Mouse (Mus musculus): ENCODE results near the gene Nat8. TPM values are rescaled to one million over a fixed set of nuclear protein-coding genes. Genes with fewer than 3 reads are reported as not detected.

Nat8 gene
- polyA plus RNA-seq, 1 experiment from 2014 or later, result 0.94 TPM

Small RNA genes within 50 kb of the gene (microRNA-seq; reads per million reads assigned to microRNA genes)
- not detected for gene Mir6375

Other genes starting within 250 kb of the Nat8 start
- gene Alms1, start 244.6 kb downstream of the Nat8 start, polyA plus RNA-seq (2015; fragmentation: Nextera tagmentation; extraction: Ambion mirVana), result 3.1 and 3.8 TPM in 2 replicates
- gene Nat8f7, start 118.9 kb downstream of the Nat8 start, polyA plus RNA-seq (2015; fragmentation: Nextera tagmentation; extraction: Ambion mirVana), result not detected in 2 replicates
- 0.08 TPM in 1 of 2 replicates, not detected in the other for gene Nat8f3, start 66.3 kb downstream of the Nat8 start, polyA plus RNA-seq (2015; fragmentation: Nextera tagmentation; extraction: Ambion mirVana)
- gene Nat8f6, start 11.1 kb downstream of the Nat8 start, polyA plus RNA-seq (2015; fragmentation: Nextera tagmentation; extraction: Ambion mirVana), result not detected in 2 replicates
- not detected in 2 replicates for gene Nat8f5, start 11.1 kb downstream of the Nat8 start, polyA plus RNA-seq (2015; fragmentation: Nextera tagmentation; extraction: Ambion mirVana)
- 0.04 TPM in 1 of 2 replicates, not detected in the other for gene Nat8f2, start 37.1 kb upstream of the Nat8 start, polyA plus RNA-seq (2015; fragmentation: Nextera tagmentation; extraction: Ambion mirVana)
- 3.8 and 4.5 TPM in 2 replicates for gene Nat8f4, start 72.8 kb upstream of the Nat8 start, polyA plus RNA-seq (2015; fragmentation: Nextera tagmentation; extraction: Ambion mirVana)
- gene Tprkb, start 79.8 kb upstream of the Nat8 start, polyA plus RNA-seq (2015; fragmentation: Nextera tagmentation; extraction: Ambion mirVana), result 28.1 and 30.8 TPM in 2 replicates
- gene Nat8f1, start 83.6 kb upstream of the Nat8 start, polyA plus RNA-seq (2015; fragmentation: Nextera tagmentation; extraction: Ambion mirVana), result 6.9 and 7.4 TPM in 2 replicates
- 48.3 and 50.1 TPM in 2 replicates for gene Dusp11, start 129.6 kb upstream of the Nat8 start, polyA plus RNA-seq (2015; fragmentation: Nextera tagmentation; extraction: Ambion mirVana)
- not detected in 2 replicates for gene Figla, start 184.1 kb upstream of the Nat8 start, polyA plus RNA-seq (2015; fragmentation: Nextera tagmentation; extraction: Ambion mirVana)
- 7.5 and 8.6 TPM in 2 replicates for gene Add2, start 196.6 kb upstream of the Nat8 start, polyA plus RNA-seq (2015; fragmentation: Nextera tagmentation; extraction: Ambion mirVana)